Mouse (Mus musculus) MEL (cell line): ENCODE data around the gene Ksr1. TPM values are rescaled to one million over a fixed set of nuclear protein-coding genes. Genes with fewer than 3 reads are reported as not detected.

Experiments used
- DNase-seq: peaks from one replicate; pipeline ENCODE4 v3.0.0; 2011; ENCODE audit warnings: low read depth, low spot score
- H3K27ac ChIP-seq: 2 replicates; pipeline ENCODE4 v1.5.1; 2012; ENCODE audit warnings: low read depth, mild to moderate bottlenecking, control low read depth, low read length, moderate library complexity; ENCODE audit not compliant: control insufficient read depth
- H3K27me3 ChIP-seq, 2 experiments: fragments of 150-350 bp in 1 of 2; sonication (generic) in 1 of 2; 2 replicates each; pipeline ENCODE4 v1.6.1; 2012; ENCODE audit warnings: low read length in 2 of 2, mild to moderate bottlenecking in 2 of 2, improper control_type of control experiment in 1 of 2, moderate library complexity in 1 of 2; ENCODE audit not compliant: insufficient read depth in 2 of 2, control insufficient read depth in 1 of 2
- H3K36me3 ChIP-seq, 2 experiments: 2 replicates each; pipeline ENCODE4 v1.6.1; 2012 to 2014; ENCODE audit warnings: low read length in 2 of 2, improper control_type of control experiment in 1 of 2, inconsistent platforms in 1 of 2, mild to moderate bottlenecking in 1 of 2; ENCODE audit not compliant: insufficient read depth in 2 of 2, control insufficient read depth in 1 of 2
- H3K4me1 ChIP-seq, 2 experiments: fragments of 150-350 bp in 1 of 2; sonication (generic) in 1 of 2; 2 replicates each; pipeline ENCODE4 v1.6.1; 2012; ENCODE audit warnings: low read length in 2 of 2, improper control_type of control experiment in 1 of 2, mild to moderate bottlenecking in 1 of 2; ENCODE audit not compliant: insufficient read depth in 2 of 2, control insufficient read depth in 1 of 2
- H3K4me3 ChIP-seq, 2 experiments: fragments of 150-350 bp in 1 of 2; sonication (generic) in 1 of 2; 2 replicates each; pipeline ENCODE4 v1.5.1; 2012; ENCODE audit warnings: low read depth in 2 of 2, low read length in 2 of 2, mild to moderate bottlenecking in 2 of 2, moderate library complexity in 2 of 2, control low read depth in 1 of 2, improper control_type of control experiment in 1 of 2; ENCODE audit not compliant: control insufficient read depth in 1 of 2, insufficient read depth in 1 of 2
- H3K79me2 ChIP-seq: 2 replicates; pipeline ENCODE4 v1.6.1; 2012; ENCODE audit warnings: mild to moderate bottlenecking, low read length, moderate library complexity; ENCODE audit not compliant: control insufficient read depth, poor library complexity, insufficient read depth
- H3K9ac ChIP-seq: 2 replicates; pipeline ENCODE4 v1.6.1; 2012; ENCODE audit warnings: low read depth, mild to moderate bottlenecking, control low read depth, low read length, moderate library complexity; ENCODE audit not compliant: control insufficient read depth, poor library complexity, severe bottlenecking
- H3K9me3 ChIP-seq: fragments of 150-350 bp; sonication (generic); replicated peaks from 2 replicates; pipeline ENCODE4 v1.6.1; 2012; ENCODE audit warnings: mild to moderate bottlenecking, low read length, improper control_type of control experiment, moderate library complexity; ENCODE audit not compliant: insufficient read depth
- CHD2 ChIP-seq: IDR thresholded peaks from 2 replicates; pipeline ENCODE4 v1.6.1; 2011; ENCODE audit warnings: low read length, improper control_type of control experiment
- GABPA ChIP-seq: IDR thresholded peaks from 2 replicates; pipeline ENCODE4 v1.6.1; 2012; ENCODE audit warnings: low read depth, mild to moderate bottlenecking, inconsistent platforms, low read length, improper control_type of control experiment, moderate library complexity
- GATA1 ChIP-seq: IDR thresholded peaks from 2 replicates; pipeline ENCODE4 v1.6.1; 2011; ENCODE audit warnings: low read depth, low read length, improper control_type of control experiment
- HCFC1 ChIP-seq: IDR thresholded peaks from 2 replicates; pipeline ENCODE4 v1.6.1; 2012; ENCODE audit warnings: low read depth, mild to moderate bottlenecking, inconsistent platforms, low read length, improper control_type of control experiment, moderate library complexity
- JUND ChIP-seq: IDR thresholded peaks from 2 replicates; pipeline ENCODE4 v1.6.1; 2011; ENCODE audit warnings: low read depth, mild to moderate bottlenecking, improper control_type of control experiment, low read length
- MAFK ChIP-seq: IDR thresholded peaks from 2 replicates; pipeline ENCODE4 v1.6.1; 2011; ENCODE audit warnings: low read depth, mild to moderate bottlenecking, low read length, improper control_type of control experiment, borderline replicate concordance
- MAX ChIP-seq: IDR thresholded peaks from 2 replicates; pipeline ENCODE4 v1.6.1; 2011; ENCODE audit warnings: low read length, improper control_type of control experiment
- MAZ ChIP-seq: IDR thresholded peaks from 2 replicates; pipeline ENCODE4 v1.6.1; 2012; ENCODE audit warnings: low read depth, mild to moderate bottlenecking, inconsistent platforms, low read length, improper control_type of control experiment
- MXI1 ChIP-seq: IDR thresholded peaks from 2 replicates; pipeline ENCODE4 v1.6.1; 2011; ENCODE audit warnings: mild to moderate bottlenecking, low read depth, low read length, improper control_type of control experiment
- POLR2AphosphoS2 ChIP-seq: IDR thresholded peaks from 2 replicates; pipeline ENCODE4 v1.6.1; 2011; ENCODE audit warnings: low read length, improper control_type of control experiment
- RAD21 ChIP-seq: IDR thresholded peaks from 2 replicates; pipeline ENCODE4 v1.6.1; 2011; ENCODE audit warnings: mild to moderate bottlenecking, low read depth, low read length, improper control_type of control experiment
- RCOR1 ChIP-seq: IDR thresholded peaks from 2 replicates; pipeline ENCODE4 v1.6.1; 2012; ENCODE audit warnings: low read depth, mild to moderate bottlenecking, inconsistent platforms, low read length, improper control_type of control experiment
- SIN3A ChIP-seq: IDR thresholded peaks from 2 replicates; pipeline ENCODE4 v1.6.1; 2012; ENCODE audit warnings: low read length, improper control_type of control experiment, inconsistent platforms
- TAL1 ChIP-seq: IDR thresholded peaks from 2 replicates; pipeline ENCODE4 v1.6.1; 2012; ENCODE audit warnings: mild to moderate bottlenecking, inconsistent platforms, low read length, moderate library complexity, mixed read lengths
- UBTF ChIP-seq: IDR thresholded peaks from 2 replicates; pipeline ENCODE4 v1.6.1; 2012; ENCODE audit warnings: low read depth, mild to moderate bottlenecking, inconsistent platforms, low read length, improper control_type of control experiment, moderate library complexity, borderline replicate concordance; ENCODE audit not compliant: insufficient read depth
- ZC3H11A ChIP-seq: IDR thresholded peaks from 2 replicates; pipeline ENCODE4 v1.6.1; 2012; ENCODE audit warnings: low read depth, mild to moderate bottlenecking, inconsistent platforms, low read length, improper control_type of control experiment
- ZNF384 ChIP-seq: IDR thresholded peaks from 2 replicates; pipeline ENCODE4 v1.6.1; 2012; ENCODE audit warnings: low read depth, mild to moderate bottlenecking, inconsistent platforms, low read length, improper control_type of control experiment
- polyA plus RNA-seq, 2 experiments: library from polyadenylated mRNA; stranded (reverse) in 1 of 2; unstranded in 1 of 2; fragments of >175 nt in 1 of 2; fragments of >200 nt in 1 of 2; gene quantifications; 2 replicates each; pipeline versions ENCODE4 v1.2.1 to v1.2.4; 2012; ENCODE audit warnings: low replicate concordance in 2 of 2, low read depth in 1 of 2; ENCODE audit not compliant: insufficient read length in 2 of 2, insufficient read depth in 1 of 2, missing spikeins in 1 of 2
- total RNA-seq: library from RNA; depleted of rRNA; stranded (reverse); fragments of 300-350 nt; gene quantifications from 2 replicates; pipeline ENCODE4 v1.2.3, GENCODE M21; 2012

Ksr1 gene
- total and polyA plus RNA-seq, 3 experiments, result 9.7 to 18.4 TPM; not detected in 1

GRCm38 (mm10) chr11:79125775-79126174 is 20.4 kb downstream of the Ksr1 start:
- Histone ChIP-seq H3K9ac (no peak overlapping the region), H3K9me3 (no peaks in the 10 kb centered on the region), H3K27ac (no peak overlapping the region), H3K36me3 (peaks cover 0 to 3% of the 10 kb centered on the region in 2 experiments; a peak in 2 of 4 replicates), H3K27me3 (no peaks in the 10 kb centered on the region), H3K4me3 (no peak overlapping the region), H3K79me2 (no peaks in the 10 kb centered on the region), H3K4me1 (0 out of 4 replicates have a peak, but pooled peaks cover 0 to 3% of the 10 kb centered on the region in 2 experiments)
- no peak for DNase-seq
- no peak for TF ChIP-seq UBTF

- Histone ChIP-seq H3K9ac (no peak overlapping the region), H3K27ac (no peak overlapping the region), H3K4me1 (peaks cover 0 to 8% of the 10 kb centered on the region in 2 experiments; a peak in 2 of 4 replicates), H3K36me3 (no peaks in the 10 kb centered on the region; a peak in 1 of 4 replicates), H3K9me3 (no peaks in the 10 kb centered on the region), H3K4me3 (no peak overlapping the region), H3K27me3 (no peaks in the 10 kb centered on the region), H3K79me2 (no peaks in the 10 kb centered on the region)
- DNase-seq, result no peak
- TF ChIP-seq TAL1 (no peak), GATA1 (no peak), CHD2 (no peak), POLR2AphosphoS2 (no peak), MAZ (no peak), RCOR1 (no peak), ZC3H11A (no peak)
Measured at GRCm38 (mm10) chr11:79122556-79122955, 23.7 kb downstream of the Ksr1 start.

DNA sequence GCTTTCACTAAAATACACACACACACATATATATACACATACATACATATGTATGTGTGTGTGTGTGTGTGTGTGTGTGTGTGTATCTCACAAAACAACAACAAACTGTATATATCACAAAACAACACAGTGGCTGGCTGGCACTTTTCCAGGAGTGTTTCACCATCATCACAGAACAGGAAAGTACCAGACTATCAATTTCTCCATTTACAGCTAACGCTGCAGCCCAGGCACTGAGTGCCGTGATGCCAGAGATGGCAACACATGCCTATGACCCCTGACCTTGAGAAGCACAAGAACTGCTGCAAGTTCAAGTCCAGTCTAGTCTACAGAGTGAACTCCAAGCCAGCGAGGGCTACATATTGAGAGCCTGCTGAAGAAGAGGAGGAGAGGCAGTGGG is 26.1 kb downstream of the Ksr1 start:
- no peak overlapping the region for H3K4me3 ChIP-seq
- no peak overlapping the region for H3K27ac ChIP-seq
- H3K36me3 ChIP-seq, result no peaks in the 10 kb centered on the region; a peak in 1 of 4 replicates

More for the DNA sequence above, 26.1 kb downstream of the Ksr1 start:
- H3K27me3 ChIP-seq, result no peaks in the 10 kb centered on the region
- no peaks in the 10 kb centered on the region for H3K79me2 ChIP-seq
- TF ChIP-seq GABPA (no peak), MXI1 (no peak), MAX (no peak), MAFK (no peak), RAD21 (no peak), HCFC1 (no peak), RCOR1 (no peak), JUND (no peak), ZNF384 (no peak), SIN3A (no peak)
- H3K4me1 ChIP-seq, result peaks cover 0 to 8% of the 10 kb centered on the region in 2 experiments; a peak in 2 of 4 replicates
- no peak overlapping the region for H3K9ac ChIP-seq
- no peak for DNase-seq
- no peaks in the 10 kb centered on the region for H3K9me3 ChIP-seq
